Mouse (Mus musculus): Measurements from ENCODE around the gene Pacrg. TPM values are rescaled to one million over a fixed set of nuclear protein-coding genes. Genes with fewer than 3 reads are reported as not detected.

Gene Pacrg
- total and polyA plus RNA-seq, 3 experiments, result 0.11 TPM; not detected in 2

GRCm38 (mm10) chr17:10401529-10401928, 438.6 kb downstream of the Pacrg start:
- DNase-seq (ENCODE audit: low spot score), result no peak

GRCm38 (mm10) chr17:10399706-10400105, 440.4 kb downstream of the Pacrg start:
- TF ChIP-seq CTCF (IDR thresholded peaks at IDR 0.05; ENCODE audit: low read depth, low read length) (no peak), GATA2 (IDR thresholded peaks at IDR 0.05; ENCODE audit: borderline replicate concordance, low read depth, low read length) (no peak), TAL1 (conservative IDR thresholded peaks at IDR 0.05; ENCODE audit: low read depth, low read length) (no peak), POLR2AphosphoS5 (IDR thresholded peaks at IDR 0.05; ENCODE audit: insufficient replicate concordance, low read depth, low read length) (no peak), GATA1 (IDR thresholded peaks at IDR 0.05; ENCODE audit: borderline replicate concordance, low read length) (no peak)
- Histone ChIP-seq H3K9me3 (replicated peaks) (no peaks in the 10 kb centered on the region), H3K4me3 (ENCODE audit: low read depth, low read length) (no peak overlapping the region), H3K36me3 (replicated peaks) (no peaks in the 10 kb centered on the region), H3K27me3 (ENCODE audit: insufficient read depth, low read length) (peaks cover 13% of the 10 kb centered on the region; the same call in 1 of the 2 replicates), H3K4me1 (ENCODE audit: insufficient read depth, low read depth, low read length) (no peaks in the 10 kb centered on the region)
- ATAC-seq (ENCODE audit: extremely low read depth, insufficient number of reproducible peaks, low FRiP score, poor library complexity, severe bottlenecking) (no peak), DNase-seq (ENCODE audit: low spot score) (no peak)

More at GRCm38 (mm10) chr17:10401529-10401928, 438.6 kb downstream of the Pacrg start:
- no peaks in the 10 kb centered on the region for H3K4me1 ChIP-seq (ENCODE audit: insufficient read depth, low read depth, low read length)
- no peaks in the 10 kb centered on the region for H3K9me3 ChIP-seq (replicated peaks)
- no peaks in the 10 kb centered on the region for H3K36me3 ChIP-seq (replicated peaks)
- no peak overlapping the region for H3K4me3 ChIP-seq (ENCODE audit: low read depth, low read length)
- H3K27me3 ChIP-seq (ENCODE audit: insufficient read depth, low read length), result peaks cover 11% of the 10 kb centered on the region; the same call in 1 of the 2 replicates
- no peak for TF ChIP-seq POLR2AphosphoS5 (IDR thresholded peaks at IDR 0.05; ENCODE audit: insufficient replicate concordance, low read depth, low read length)
- TF ChIP-seq GATA2 (IDR thresholded peaks at IDR 0.05; ENCODE audit: borderline replicate concordance, low read depth, low read length), result no peak
- no peak for TF ChIP-seq CTCF (IDR thresholded peaks at IDR 0.05; ENCODE audit: low read depth, low read length)
- no peak for ATAC-seq (ENCODE audit: extremely low read depth, insufficient number of reproducible peaks, low FRiP score, poor library complexity, severe bottlenecking)

GRCm38 (mm10) chr17:10398871-10399270, 441.2 kb downstream of the Pacrg start:
- no peaks in the 10 kb centered on the region for H3K36me3 ChIP-seq (replicated peaks)
- no peak overlapping the region for H3K4me3 ChIP-seq (ENCODE audit: low read depth, low read length)
- H3K9me3 ChIP-seq (replicated peaks), result no peaks in the 10 kb centered on the region
- H3K4me1 ChIP-seq (ENCODE audit: insufficient read depth, low read depth, low read length), result no peaks in the 10 kb centered on the region
- H3K27me3 ChIP-seq (ENCODE audit: insufficient read depth, low read length), result peaks cover 13% of the 10 kb centered on the region; the same call in 1 of the 2 replicates
- DNase-seq (ENCODE audit: low spot score), result no peak
- ATAC-seq (ENCODE audit: extremely low read depth, insufficient number of reproducible peaks, low FRiP score, poor library complexity, severe bottlenecking), result no peak
- TF ChIP-seq GATA1 (IDR thresholded peaks at IDR 0.05; ENCODE audit: borderline replicate concordance, low read length) (no peak), POLR2AphosphoS5 (IDR thresholded peaks at IDR 0.05; ENCODE audit: insufficient replicate concordance, low read depth, low read length) (no peak), GATA2 (IDR thresholded peaks at IDR 0.05; ENCODE audit: borderline replicate concordance, low read depth, low read length) (no peak), CTCF (IDR thresholded peaks at IDR 0.05; ENCODE audit: low read depth, low read length) (no peak), TAL1 (conservative IDR thresholded peaks at IDR 0.05; ENCODE audit: low read depth, low read length) (no peak)

GRCm38 (mm10) chr17:10397924-10398627, 442.0 kb downstream of the Pacrg start:
- TF ChIP-seq CTCF (IDR thresholded peaks at IDR 0.05; ENCODE audit: low read depth, low read length) (no peak), TAL1 (conservative IDR thresholded peaks at IDR 0.05; ENCODE audit: low read depth, low read length) (no peak), GATA2 (IDR thresholded peaks at IDR 0.05; ENCODE audit: borderline replicate concordance, low read depth, low read length) (no peak), GATA1 (IDR thresholded peaks at IDR 0.05; ENCODE audit: borderline replicate concordance, low read length) (no peak), POLR2AphosphoS5 (IDR thresholded peaks at IDR 0.05; ENCODE audit: insufficient replicate concordance, low read depth, low read length) (no peak)
- DNase-seq (ENCODE audit: low spot score), result no peak

GRCm38 (mm10) chr17:10397336-10397735, 442.8 kb downstream of the Pacrg start:
- ATAC-seq (ENCODE audit: extremely low read depth, insufficient number of reproducible peaks, low FRiP score, poor library complexity, severe bottlenecking) (no peak), DNase-seq (ENCODE audit: low spot score) (no peak)
- no peak overlapping the region for H3K4me3 ChIP-seq (ENCODE audit: low read depth, low read length)
- H3K4me1 ChIP-seq (ENCODE audit: insufficient read depth, low read depth, low read length), result no peaks in the 10 kb centered on the region
- no peaks in the 10 kb centered on the region for H3K9me3 ChIP-seq (replicated peaks)
- peaks cover 13% of the 10 kb centered on the region; the same call in 1 of the 2 replicates for H3K27me3 ChIP-seq (ENCODE audit: insufficient read depth, low read length)
- no peak for TF ChIP-seq POLR2AphosphoS5 (IDR thresholded peaks at IDR 0.05; ENCODE audit: insufficient replicate concordance, low read depth, low read length)
- no peak for TF ChIP-seq GATA2 (IDR thresholded peaks at IDR 0.05; ENCODE audit: borderline replicate concordance, low read depth, low read length)
- TF ChIP-seq TAL1 (conservative IDR thresholded peaks at IDR 0.05; ENCODE audit: low read depth, low read length), result no peak
- TF ChIP-seq CTCF (IDR thresholded peaks at IDR 0.05; ENCODE audit: low read depth, low read length), result no peak
- TF ChIP-seq GATA1 (IDR thresholded peaks at IDR 0.05; ENCODE audit: borderline replicate concordance, low read length), result no peak
- H3K36me3 ChIP-seq (replicated peaks), result no peaks in the 10 kb centered on the region

More at GRCm38 (mm10) chr17:10397924-10398627, 442.0 kb downstream of the Pacrg start:
- no peaks in the 10 kb centered on the region for H3K4me1 ChIP-seq (ENCODE audit: insufficient read depth, low read depth, low read length)
- no peak for ATAC-seq (ENCODE audit: extremely low read depth, insufficient number of reproducible peaks, low FRiP score, poor library complexity, severe bottlenecking)
- peaks cover 13% of the 10 kb centered on the region; the same call in 1 of the 2 replicates for H3K27me3 ChIP-seq (ENCODE audit: insufficient read depth, low read length)
- no peaks in the 10 kb centered on the region for H3K9me3 ChIP-seq (replicated peaks)
- no peaks in the 10 kb centered on the region for H3K36me3 ChIP-seq (replicated peaks)
- no peak overlapping the region for H3K4me3 ChIP-seq (ENCODE audit: low read depth, low read length)

- no peaks in the 10 kb centered on the region for H3K4me1 ChIP-seq (ENCODE audit: insufficient read depth, low read depth, low read length)
- ATAC-seq (ENCODE audit: extremely low read depth, insufficient number of reproducible peaks, low FRiP score, poor library complexity, severe bottlenecking), result no peak
- no peaks in the 10 kb centered on the region for H3K9me3 ChIP-seq (replicated peaks)
- no peak for TF ChIP-seq CTCF (IDR thresholded peaks at IDR 0.05; ENCODE audit: low read depth, low read length)
- no peak for TF ChIP-seq GATA1 (IDR thresholded peaks at IDR 0.05; ENCODE audit: borderline replicate concordance, low read length)
- DNase-seq (ENCODE audit: low spot score), result no peak
- H3K27me3 ChIP-seq (ENCODE audit: insufficient read depth, low read length), result peaks cover 9% of the 10 kb centered on the region; the same call in 1 of the 2 replicates
- H3K4me3 ChIP-seq (ENCODE audit: low read depth, low read length), result no peak overlapping the region
- H3K36me3 ChIP-seq (replicated peaks), result no peaks in the 10 kb centered on the region
These were observed 443.2 kb downstream of the Pacrg start for GRCm38 (mm10) chr17:10396863-10397262.

All from G1E (cell line).